In the genomic region with DNA sequence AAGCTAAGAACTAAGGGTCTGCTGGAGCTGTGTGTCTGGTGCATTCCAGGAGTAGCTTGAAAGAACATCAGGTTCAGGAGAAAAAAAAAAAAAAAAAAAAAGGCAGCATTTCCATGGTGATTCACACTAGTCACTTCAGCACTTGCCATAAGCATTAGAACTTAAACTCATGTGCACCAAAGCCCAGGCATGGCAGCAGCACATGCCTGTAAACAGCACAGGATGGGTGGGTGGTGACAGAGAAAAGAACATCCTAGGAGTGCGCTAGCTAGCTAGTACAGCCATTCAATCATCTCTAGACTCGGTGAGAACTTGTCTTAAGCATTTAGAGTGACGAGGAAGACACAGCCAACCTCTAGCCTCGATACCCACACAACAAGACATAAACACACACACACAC, we compare ENCODE assay signal across 32 mouse cellular contexts. TPM values are rescaled to one million over a fixed set of nuclear protein-coding genes. Genes with fewer than 3 reads are reported as not detected.
DNase-seq lines count a peak whose midpoint lies in the region; ATAC-seq and TF ChIP-seq lines count a peak whose summit lies in the region.
"Had no signal": no experiment of that assay in that cellular context is flagged by ENCODE, and none has a peak within 500 bp of the region (broad histone marks: within the 10 kb centered on the region; RNA-seq: fewer than 3 reads in every experiment).

No protein-coding gene starts in this region.

- no peak overlapping the region for H3K4me2 ChIP-seq in heart, embryonic 13.5 days
- no peak overlapping the region for H3K4me2 ChIP-seq in heart, embryonic 11.5 days
- H3K4me2 ChIP-seq in intestine, postnatal 0 days (replicated peaks; ENCODE audit: low read depth) = no peak overlapping the region
- no peak overlapping the region for H3K4me2 ChIP-seq in intestine, embryonic 15.5 days (replicated peaks)
- H3K4me2 ChIP-seq: embryonic facial prominence, embryonic 12.5 days; hindbrain, embryonic 13.5 days; limb, embryonic 15.5 days; midbrain, embryonic 13.5 days; neural tube, embryonic 13.5 days had no signal

- 64% methylated on average over 4 of the region's 4 CpGs for WGBS in heart, embryonic 13.5 days
- WGBS in heart, embryonic 11.5 days (ENCODE audit: insufficient replicate concordance) = 81% methylated on average over 4 of the region's 4 CpGs
- 84% methylated on average over 4 of the region's 4 CpGs for WGBS in intestine, postnatal 0 days
- WGBS in intestine, embryonic 15.5 days = 79% methylated on average over 4 of the region's 4 CpGs

- peaks cover 56% of the 10 kb centered on the region for H3K4me1 ChIP-seq in heart, embryonic 13.5 days
- peaks cover 21% of the 10 kb centered on the region for H3K4me1 ChIP-seq in heart, embryonic 11.5 days (ENCODE audit: control insufficient read depth, insufficient read depth, low read length)
- H3K4me1 ChIP-seq in intestine, postnatal 0 days (replicated peaks; ENCODE audit: control insufficient read depth, insufficient read depth, low read length) = no peaks in the 10 kb centered on the region
- H3K4me1 ChIP-seq in intestine, embryonic 15.5 days (replicated peaks) = peaks cover 6% of the 10 kb centered on the region; the same call in 1 of the 2 replicates
- peaks cover 15 to 20% of the 10 kb centered on the region in 2 experiments; a peak in 3 of 4 replicates for H3K4me1 ChIP-seq in MEL (ENCODE audit: control insufficient read depth in 1 of 2, insufficient read depth in 2 of 2, low read length in 2 of 2)

- ATAC-seq in heart, embryonic 13.5 days (ENCODE audit: extremely low read depth, insufficient number of reproducible peaks, low FRiP score, low TSS enrichment) = no peak
- ATAC-seq in heart, embryonic 11.5 days (replicated peaks; ENCODE audit: insufficient number of reproducible peaks, low FRiP score, low TSS enrichment) = no peak
- ATAC-seq in intestine, postnatal 0 days = no peak
- ATAC-seq in intestine, embryonic 15.5 days = no peak
- peak; percentile 28; the same call in 1 of the 2 replicates for ATAC-seq in megakaryocyte-erythroid progenitor cell, adult 5-6 weeks (replicated peaks; ENCODE audit: low FRiP score, low TSS enrichment, poor library complexity, severe bottlenecking)
- ATAC-seq: activated CD4-positive, CD25-positive, alpha-beta regulatory T cell, adult 4 months; CD4-positive, CD25-positive, alpha-beta regulatory T cell, adult 4 months; forebrain, embryonic 16.5 days; lung, postnatal 0 days; midbrain, embryonic 13.5 days had no signal

- no peaks in the 10 kb centered on the region for H3K9me3 ChIP-seq in heart, embryonic 13.5 days
- H3K9me3 ChIP-seq in heart, embryonic 11.5 days (replicated peaks; ENCODE audit: control insufficient read depth, low read length) = no peaks in the 10 kb centered on the region
- no peaks in the 10 kb centered on the region for H3K9me3 ChIP-seq in intestine, postnatal 0 days (ENCODE audit: control insufficient read depth)
- H3K9me3 ChIP-seq in intestine, embryonic 15.5 days = no peaks in the 10 kb centered on the region
- H3K9me3 ChIP-seq in MEL (replicated peaks; ENCODE audit: insufficient read depth, low read length) = no peaks in the 10 kb centered on the region
- H3K9me3 ChIP-seq: embryonic facial prominence, embryonic 12.5 days; forebrain, embryonic 10.5 days; hindbrain, embryonic 13.5 days; limb, embryonic 10.5 days; limb, embryonic 15.5 days; megakaryocyte, embryonic 14.5 days; midbrain, embryonic 13.5 days; neural tube, embryonic 13.5 days had no signal

- no peak for TF ChIP-seq RAD21 in MEL (IDR thresholded peaks at IDR 0.05; ENCODE audit: low read depth, low read length)

- H3K4me3 ChIP-seq in heart, embryonic 13.5 days = no peak overlapping the region
- H3K4me3 ChIP-seq in heart, embryonic 11.5 days (ENCODE audit: low read depth, low read length) = no peak overlapping the region
- H3K4me3 ChIP-seq in intestine, postnatal 0 days (ENCODE audit: low read depth, low read length) = no peak overlapping the region
- H3K4me3 ChIP-seq in intestine, embryonic 15.5 days (replicated peaks) = no peak overlapping the region
- no peak overlapping the region for H3K4me3 ChIP-seq in MEL (ENCODE audit: control insufficient read depth in 1 of 2, insufficient read depth in 1 of 2, low read depth in 2 of 2, low read length in 2 of 2)
- H3K4me3 ChIP-seq: embryonic facial prominence, embryonic 12.5 days; forebrain, embryonic 10.5 days; hindbrain, embryonic 13.5 days; limb, embryonic 10.5 days; limb, embryonic 15.5 days; megakaryocyte, embryonic 14.5 days; midbrain, embryonic 13.5 days; neural tube, embryonic 13.5 days had no signal

- no peak for DNase-seq in MEL (ENCODE audit: low read depth, low spot score)
- no peak for DNase-seq in adrenal gland, postnatal 4 days (ENCODE audit: low spot score in 2 of 2)
- DNase-seq: adrenal gland, adult 2 months; adrenal gland, postnatal 36 days; cerebellum, adult 8-10 months; embryo, embryonic 11 days; gastrocnemius, postnatal 10 days; heart, postnatal 36 days; kidney, adult 11 months; kidney, postnatal 14 days; layer of hippocampus, adult 9-11 months; lung, adult 18-20 months; lung, postnatal 4 days; right cerebral cortex, postnatal 14 days had no signal

- H3K27ac ChIP-seq in heart, embryonic 13.5 days (replicated peaks) = peak overlapping the region; percentile 69
- no peak overlapping the region for H3K27ac ChIP-seq in heart, embryonic 11.5 days (ENCODE audit: low read depth, low read length)
- H3K27ac ChIP-seq in intestine, postnatal 0 days (ENCODE audit: low read depth, low read length) = 0 out of 2 replicates have a peak overlapping the region, but pooled peaks have one; percentile 29
- no peak overlapping the region for H3K27ac ChIP-seq in intestine, embryonic 15.5 days
- no peak overlapping the region for H3K27ac ChIP-seq in MEL (ENCODE audit: control insufficient read depth, low read depth, low read length)
- H3K27ac ChIP-seq: embryonic facial prominence, embryonic 12.5 days; forebrain, embryonic 10.5 days; hindbrain, embryonic 13.5 days; limb, embryonic 10.5 days; limb, embryonic 15.5 days; midbrain, embryonic 13.5 days; neural tube, embryonic 13.5 days had no signal

- peaks cover 74% of the 10 kb centered on the region for H3K36me3 ChIP-seq in heart, embryonic 13.5 days
- H3K36me3 ChIP-seq in heart, embryonic 11.5 days (ENCODE audit: control insufficient read depth, insufficient read depth, low read length) = peaks cover 19% of the 10 kb centered on the region
- H3K36me3 ChIP-seq in intestine, postnatal 0 days (ENCODE audit: control insufficient read depth, insufficient read depth) = peaks cover 28% of the 10 kb centered on the region
- H3K36me3 ChIP-seq in intestine, embryonic 15.5 days = peaks cover 19% of the 10 kb centered on the region
- peaks cover 49 to 59% of the 10 kb centered on the region in 2 experiments for H3K36me3 ChIP-seq in MEL (ENCODE audit: control insufficient read depth in 1 of 2, insufficient read depth in 2 of 2, low read length in 2 of 2)

- H3K79me2 ChIP-seq in MEL (ENCODE audit: control insufficient read depth, insufficient read depth, low read length, poor library complexity) = peaks cover 35% of the 10 kb centered on the region

- no peak for TF ChIP-seq POLR2A in MEL (IDR thresholded peaks at IDR 0.05; ENCODE audit: control insufficient read depth in 1 of 2, insufficient read depth in 1 of 2, low read depth in 1 of 2, low read length in 2 of 2, poor library complexity in 1 of 2)

- 0 out of 2 replicates have a peak overlapping the region, but pooled peaks have one; percentile 3 for H3K9ac ChIP-seq in heart, embryonic 13.5 days
- no peak overlapping the region for H3K9ac ChIP-seq in heart, embryonic 11.5 days (ENCODE audit: low read depth, low read length)
- H3K9ac ChIP-seq in intestine, postnatal 0 days (ENCODE audit: low read depth, low read length) = no peak overlapping the region
- H3K9ac ChIP-seq in intestine, embryonic 15.5 days = no peak overlapping the region
- H3K9ac ChIP-seq in MEL (ENCODE audit: control insufficient read depth, low read depth, low read length, poor library complexity, severe bottlenecking) = no peak overlapping the region
- H3K9ac ChIP-seq: embryonic facial prominence, embryonic 12.5 days; hindbrain, embryonic 13.5 days; limb, embryonic 15.5 days; midbrain, embryonic 13.5 days; neural tube, embryonic 13.5 days had no signal

- no peak for TF ChIP-seq CTCF in intestine, postnatal 0 days (IDR thresholded peaks at IDR 0.05; ENCODE audit: low read depth)
- TF ChIP-seq CTCF in MEL (IDR thresholded peaks at IDR 0.05 in 2 of 3, conservative IDR thresholded peaks at IDR 0.05 in 1 of 3; ENCODE audit: control insufficient read depth in 1 of 3, insufficient read depth in 1 of 3, low read depth in 2 of 3, low read length in 3 of 3, poor library complexity in 1 of 3, severe bottlenecking in 1 of 3) = no peak

- TF ChIP-seq EP300 in MEL (IDR thresholded peaks at IDR 0.05; ENCODE audit: low read depth in 1 of 2, low read length in 2 of 2) = no peak

- H3K27me3 ChIP-seq in heart, embryonic 13.5 days (replicated peaks) = no peaks in the 10 kb centered on the region
- no peaks in the 10 kb centered on the region for H3K27me3 ChIP-seq in heart, embryonic 11.5 days (ENCODE audit: control insufficient read depth, insufficient read depth, low read length)
- H3K27me3 ChIP-seq in intestine, postnatal 0 days (replicated peaks; ENCODE audit: control insufficient read depth, insufficient read depth, low read length) = no peaks in the 10 kb centered on the region
- no peaks in the 10 kb centered on the region for H3K27me3 ChIP-seq in intestine, embryonic 15.5 days (replicated peaks)
- H3K27me3 ChIP-seq in MEL (ENCODE audit: control insufficient read depth in 1 of 2, insufficient read depth in 2 of 2, low read length in 2 of 2) = no peaks in the 10 kb centered on the region
- H3K27me3 ChIP-seq: embryonic facial prominence, embryonic 12.5 days; hindbrain, embryonic 13.5 days; limb, embryonic 15.5 days; megakaryocyte, embryonic 14.5 days; midbrain, embryonic 13.5 days; neural tube, embryonic 13.5 days had no signal

RNA-seq across cellular contexts. Expression of a gene that starts 7.1 kb away (rescaled TPM):
- polyA plus RNA-seq in heart, embryonic 13.5 days (2015; fragmentation: Nextera tagmentation; extraction: Ambion mirVana) = 87.5 and 92.2 TPM in 2 replicates
- 76.8 and 109 TPM in 2 replicates for polyA plus RNA-seq in heart, embryonic 11.5 days (2014; fragmentation: Nextera tagmentation; extraction: Ambion mirVana)
- 38.8 and 39.8 TPM in 2 replicates for polyA plus RNA-seq in intestine, postnatal 0 days (2015; fragmentation: Nextera tagmentation; extraction: Ambion mirVana)
- 90.7 and 97.1 TPM in 2 replicates for polyA plus RNA-seq in intestine, embryonic 15.5 days (2015; fragmentation: Nextera tagmentation; extraction: Ambion mirVana)
- total RNA-seq in MEL (2012; rRNA removed) = 241 and 258 TPM in 2 replicates
- 100 to 1,000 TPM; 115 to 232 TPM for polyA plus RNA-seq in MEL (2012; ENCODE audit: insufficient read depth in 1 of 2, insufficient read length in 2 of 2, low read depth in 1 of 2, low replicate concordance in 2 of 2, missing spikeins in 1 of 2)
- 143 and 145 TPM in 2 replicates for total RNA-seq in megakaryocyte-erythroid progenitor cell, adult 5-6 weeks (2014; fragmentation: Nextera tagmentation)
- total RNA-seq in megakaryocyte-erythroid progenitor cell, adult 5-6 weeks (2017) = 243 and 255 TPM in 2 replicates
- 100 to 1,000 TPM; 163 to 175 TPM for total RNA-seq in adrenal gland, postnatal 4 days (2021)

RNA-seq across cellular contexts. Expression of a gene that starts 53.5 kb away (rescaled TPM):
- polyA plus RNA-seq in heart, embryonic 13.5 days (2015; fragmentation: Nextera tagmentation; extraction: Ambion mirVana) = 39.8 and 42.4 TPM in 2 replicates
- polyA plus RNA-seq in heart, embryonic 11.5 days (2014; fragmentation: Nextera tagmentation; extraction: Ambion mirVana) = 53.8 and 58.2 TPM in 2 replicates
- 15.2 and 17.1 TPM in 2 replicates for polyA plus RNA-seq in intestine, postnatal 0 days (2015; fragmentation: Nextera tagmentation; extraction: Ambion mirVana)
- polyA plus RNA-seq in intestine, embryonic 15.5 days (2015; fragmentation: Nextera tagmentation; extraction: Ambion mirVana) = 55.4 and 62.3 TPM in 2 replicates
- 120 and 127 TPM in 2 replicates for total RNA-seq in MEL (2012; rRNA removed)
- polyA plus RNA-seq in MEL (2012; ENCODE audit: insufficient read depth in 1 of 2, insufficient read length in 2 of 2, low read depth in 1 of 2, low replicate concordance in 2 of 2, missing spikeins in 1 of 2) = 100 to 1,000 TPM; 216 to 756 TPM
- total RNA-seq in megakaryocyte-erythroid progenitor cell, adult 5-6 weeks (2014; fragmentation: Nextera tagmentation) = 141 and 224 TPM in 2 replicates
- 229 and 238 TPM in 2 replicates for total RNA-seq in megakaryocyte-erythroid progenitor cell, adult 5-6 weeks (2017)
- total RNA-seq in adrenal gland, postnatal 4 days (2021) = 10 to 100 TPM; 70.8 to 75.5 TPM

RNA-seq across cellular contexts. Expression of a gene that starts 53.7 kb away (rescaled TPM):
- 2.3 and 3.5 TPM in 2 replicates for polyA plus RNA-seq in heart, embryonic 13.5 days (2015; fragmentation: Nextera tagmentation; extraction: Ambion mirVana)
- polyA plus RNA-seq in heart, embryonic 11.5 days (2014; fragmentation: Nextera tagmentation; extraction: Ambion mirVana) = 7.3 and 7.9 TPM in 2 replicates
- 2.4 and 3.8 TPM in 2 replicates for polyA plus RNA-seq in intestine, postnatal 0 days (2015; fragmentation: Nextera tagmentation; extraction: Ambion mirVana)
- 2.3 and 2.4 TPM in 2 replicates for polyA plus RNA-seq in intestine, embryonic 15.5 days (2015; fragmentation: Nextera tagmentation; extraction: Ambion mirVana)
- 0.07 and 0.62 TPM in 2 replicates for total RNA-seq in MEL (2012; rRNA removed)
- 1 to 10 TPM in 1 of 2 experiments, not detected in 1; 2.6 TPM for polyA plus RNA-seq in MEL (2012; ENCODE audit: insufficient read depth in 1 of 2, insufficient read length in 2 of 2, low read depth in 1 of 2, low replicate concordance in 2 of 2, missing spikeins in 1 of 2)
- total RNA-seq in megakaryocyte-erythroid progenitor cell, adult 5-6 weeks (2014; fragmentation: Nextera tagmentation) = 7.2 and 14.6 TPM in 2 replicates
- total RNA-seq in megakaryocyte-erythroid progenitor cell, adult 5-6 weeks (2017) = 4.2 and 14.7 TPM in 2 replicates
- total RNA-seq in adrenal gland, postnatal 4 days (2021) = 10 to 100 TPM in 1 of 2 experiments, 1 to 10 TPM in 1; 3.6 to 18.5 TPM
- total RNA-seq: heart, postnatal 36 days had no signal
- polyA plus RNA-seq: CD4-positive, CD25-positive, alpha-beta regulatory T cell, adult 4 months; stomach, embryonic 14.5 days had no signal

Comparison
In these comparisons a context has a peak if more than half of its experiments do, and no peak if none do; other contexts are left out.
1. H3K27ac ChIP-seq: peak in heart, embryonic 13.5 days (single experiment) and intestine, postnatal 0 days (single experiment); none in heart, embryonic 11.5 days (single experiment), intestine, embryonic 15.5 days (single experiment) and MEL (single experiment).